30 mouse cellular contexts compared by ENCODE assay signal in genomic region chr5:138782697-138783096, GRCm38 (mm10). TPM values are rescaled to one million over a fixed set of nuclear protein-coding genes. Genes with fewer than 3 reads are reported as not detected.
"Had no signal": no experiment of that assay in that cellular context is flagged by ENCODE, and none has a peak within 500 bp of the region (broad histone marks: within the 10 kb centered on the region; RNA-seq: fewer than 3 reads in every experiment).

No protein-coding gene starts in this region.

- H3K9me3 ChIP-seq: limb, embryonic 12.5 days; limb, embryonic 15.5 days; lung, embryonic 15.5 days; neural tube, embryonic 13.5 days had no signal

- ATAC-seq: midbrain, embryonic 16.5 days had no signal

- H3K36me3 ChIP-seq: limb, embryonic 12.5 days; limb, embryonic 15.5 days; lung, embryonic 15.5 days had no signal

- H3K4me2 ChIP-seq: limb, embryonic 12.5 days; limb, embryonic 15.5 days; lung, embryonic 15.5 days; midbrain, embryonic 11.5 days; neural tube, embryonic 13.5 days had no signal

- H3K9ac ChIP-seq: limb, embryonic 12.5 days; limb, embryonic 15.5 days; liver, embryonic 14.5 days; lung, embryonic 15.5 days; neural tube, embryonic 13.5 days had no signal

- DNase-seq: kidney, adult 18-20 months; kidney, adult 9 months; kidney, postnatal 14 days; kidney, postnatal 4 days; left cerebral cortex, postnatal 4 days; lung, adult 18-20 months; lung, postnatal 10 days; lung, postnatal 36 days; right cerebral cortex, postnatal 14 days; right cerebral cortex, postnatal 4 days; thymus, adult 2 months; thymus, postnatal 25 days had no signal

- H3K27ac ChIP-seq: limb, embryonic 12.5 days; limb, embryonic 15.5 days; liver, embryonic 14.5 days; lung, embryonic 15.5 days; neural tube, embryonic 13.5 days; stomach, postnatal 0 days had no signal

- H3K4me3 ChIP-seq: limb, embryonic 12.5 days; limb, embryonic 15.5 days; lung, embryonic 15.5 days; myocyte; neural tube, embryonic 13.5 days had no signal

- H3K27me3 ChIP-seq: limb, embryonic 15.5 days; lung, embryonic 15.5 days; neural tube, embryonic 13.5 days had no signal

RNA-seq across cellular contexts. Expression of gene Gm5294, which starts 37.2 kb away (rescaled TPM):
- total RNA-seq: layer of hippocampus, adult 18-20 months; layer of hippocampus, postnatal 14 days; left cerebral cortex, adult 8-10 months; left cerebral cortex, postnatal 14 days; left cerebral cortex, postnatal 4 days; megakaryocyte-erythroid progenitor cell, adult 5-6 weeks; monocyte, adult 5-6 weeks; neutrophil, adult 5-6 weeks had no signal
- polyA plus RNA-seq: kidney, embryonic 16.5 days; limb, embryonic 12.5 days; limb, embryonic 15.5 days; liver, embryonic 14.5 days; lung, embryonic 15.5 days; midbrain, embryonic 11.5 days; midbrain, embryonic 16.5 days; myocyte; neural tube, embryonic 13.5 days; stomach, embryonic 14.5 days; stomach, postnatal 0 days had no signal
